Mouse (Mus musculus) MEL (cell line): Measurements from ENCODE around the gene Syt1.

Experiments
- BHLHE40 ChIP-seq: IDR thresholded peaks from 2 replicates; pipeline ENCODE4 v1.6.1; 2012; ENCODE audit warnings: low read depth, mild to moderate bottlenecking, inconsistent platforms, low read length, improper control_type of control experiment, borderline replicate concordance
- CTCF ChIP-seq, 3 experiments: IDR thresholded peaks in 2 of 3; conservative IDR thresholded peaks in 1 of 3; 2 replicates each; pipeline ENCODE4 v1.5.1; 2011 to 2012; ENCODE audit warnings: low read length in 3 of 3, low read depth in 2 of 3, mild to moderate bottlenecking in 2 of 3, improper control_type of control experiment in 1 of 3, inconsistent platforms in 1 of 3, mixed read lengths in 1 of 3, moderate library complexity in 1 of 3; ENCODE audit not compliant: control insufficient read depth in 1 of 3, insufficient read depth in 1 of 3, poor library complexity in 1 of 3, severe bottlenecking in 1 of 3
- E2F4 ChIP-seq: IDR thresholded peaks from 2 replicates; pipeline ENCODE4 v1.6.1; 2011; ENCODE audit warnings: low read depth, low read length, improper control_type of control experiment, borderline replicate concordance
- GABPA ChIP-seq: IDR thresholded peaks from 2 replicates; pipeline ENCODE4 v1.6.1; 2012; ENCODE audit warnings: low read depth, mild to moderate bottlenecking, inconsistent platforms, low read length, improper control_type of control experiment, moderate library complexity
- KAT2A ChIP-seq: conservative IDR thresholded peaks from 2 replicates; pipeline ENCODE4 v1.6.1; 2012; ENCODE audit warnings: low read depth, low read length, improper control_type of control experiment, inconsistent platforms
- TCF12 ChIP-seq: IDR thresholded peaks from 2 replicates; pipeline ENCODE4 v1.6.1; 2014; ENCODE audit warnings: low read depth, mild to moderate bottlenecking, inconsistent platforms, low read length, improper control_type of control experiment, moderate library complexity
- ZMIZ1 ChIP-seq: IDR thresholded peaks from 2 replicates; pipeline ENCODE4 v1.6.1; 2012; ENCODE audit warnings: low read depth, mild to moderate bottlenecking, inconsistent platforms, low read length, improper control_type of control experiment, moderate library complexity

GRCm38 (mm10) chr10:108448421-108448820 is 562.4 kb downstream of the Syt1 start:
- TF ChIP-seq KAT2A (no peak), CTCF (IDR thresholded peaks at IDR 0.05 in 2 of 3, conservative IDR thresholded peaks at IDR 0.05 in 1 of 3; ENCODE audit: control insufficient read depth in 1 of 3, insufficient read depth in 1 of 3, low read depth in 2 of 3, low read length in 3 of 3, poor library complexity in 1 of 3, severe bottlenecking in 1 of 3) (no peak), GABPA (no peak), ZMIZ1 (no peak), E2F4 (no peak), BHLHE40 (no peak), TCF12 (no peak)
